Mouse (Mus musculus) left cerebral cortex, adult 2 months (tissue): ENCODE data around the gene Gm38392. TPM values are rescaled to one million over a fixed set of nuclear protein-coding genes. Genes with fewer than 3 reads are reported as not detected.

Experiments used
- DNase-seq, 2 experiments: peaks; one replicate each; pipeline ENCODE4 v3.0.0; 2021 to 2022; ENCODE audit warnings: low spot score in 2 of 2, mixed read lengths in 1 of 2; ENCODE audit errors: extremely low spot score in 1 of 2
- H3K27ac ChIP-seq: fragments of 200-600 bp; 2 replicates; pipeline ENCODE4 v1.8.1; 2022
- H3K4me3 ChIP-seq: fragments of 200-600 bp; 2 replicates; pipeline ENCODE4 v1.8.1; 2022
- CTCF ChIP-seq: fragments of 200-600 bp; IDR thresholded peaks from 2 replicates; pipeline ENCODE4 v1.8.1; 2022; ENCODE audit warnings: antibody characterized with exemption, mild to moderate bottlenecking, moderate library complexity
- intact Hi-C: fragments of 180-260 bp; cut with DNase I; formaldehyde crosslinking; loops from one replicate; pipeline ENCODE4 v1.15.1; 2025
- total RNA-seq, 2 experiments: library from RNA; stranded (reverse); gene quantifications; 2 replicates each; pipeline ENCODE4 v1.2.3; 2021

Gene Gm38392
- total RNA-seq, 2 experiments from 2014 or later, result 0.59 TPM; not detected in 1

DNA sequence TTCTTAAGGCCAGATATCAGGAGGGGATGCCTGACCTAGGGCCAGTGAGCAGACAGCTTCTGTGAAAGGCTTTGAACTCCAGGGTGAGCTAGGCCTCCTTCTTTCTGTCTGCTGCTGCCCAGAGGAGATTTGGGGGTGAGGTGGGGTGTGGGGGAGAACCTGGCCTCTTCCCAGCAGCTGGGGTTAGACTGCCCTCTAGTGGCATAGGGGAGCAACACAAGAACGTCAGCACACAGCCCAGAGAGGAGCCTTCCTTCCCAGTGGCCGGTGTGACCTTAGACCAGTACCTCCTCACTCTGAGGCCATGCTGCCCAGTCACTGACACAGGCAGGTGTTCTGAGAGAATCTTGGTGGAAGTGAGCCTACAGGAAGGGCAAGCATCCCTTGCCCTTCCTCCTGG is 42.9 kb downstream of the Gm38392 start:
- no peak for DNase-seq
- intact Hi-C loops, result loop anchor here (2.0 kb wide), 1 partner anchor 33 kb away; no protein-coding TSS in a partner anchor
- TF ChIP-seq CTCF, result peak; percentile 87
- H3K27ac ChIP-seq, result no peak overlapping the region
- H3K4me3 ChIP-seq, result no peak overlapping the region

- peak; percentile 79 to 87 for DNase-seq
- Histone ChIP-seq H3K27ac (no peak overlapping the region), H3K4me3 (no peak overlapping the region)
- TF ChIP-seq CTCF, result peak; percentile 81
- intact Hi-C loops, result loop anchor here (1.0 to 2.0 kb wide), 2 partner anchors 50 to 156 kb away; no protein-coding TSS in a partner anchor
Observed at GRCm38 (mm10) chr3:88242531-88242930, 44.5 kb downstream of the Gm38392 start.

DNA sequence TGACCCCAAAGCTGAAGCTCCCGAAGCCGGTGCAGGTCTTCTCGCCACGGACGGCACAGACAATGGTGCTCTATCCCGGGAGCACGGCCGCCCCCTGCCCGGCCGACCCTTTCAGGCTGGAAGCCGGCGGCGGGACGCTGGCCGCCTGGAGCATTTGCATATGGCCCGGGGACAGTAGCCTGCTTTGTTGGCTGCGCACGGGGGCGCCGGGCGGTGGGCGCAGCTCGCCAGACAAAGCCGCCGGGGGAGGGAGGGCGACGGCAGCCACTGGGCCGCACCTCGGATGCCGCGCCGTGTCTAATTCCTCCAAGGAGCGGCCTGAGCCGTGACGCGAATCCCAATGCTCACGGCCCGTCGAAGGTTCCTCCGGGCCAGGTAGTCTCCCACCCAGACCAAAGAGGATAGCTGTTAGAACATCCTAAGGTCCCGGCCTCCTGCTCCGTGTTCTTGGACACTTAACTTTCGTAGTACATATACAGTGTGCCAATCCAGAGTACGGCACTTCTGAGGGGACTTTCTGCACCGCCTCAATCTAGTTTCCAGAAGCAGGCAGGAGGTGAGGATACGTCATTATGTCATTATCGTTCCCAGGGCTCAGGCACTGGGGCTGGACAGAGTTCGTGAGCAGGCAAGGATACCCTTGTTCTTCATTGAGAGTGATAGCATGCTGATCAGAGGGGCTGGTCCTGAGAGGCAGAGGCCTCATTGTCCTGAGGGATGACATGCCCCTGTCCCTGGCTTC is 45.8 kb downstream of the Gm38392 start:
- no peak for DNase-seq
- intact Hi-C loops, result no loop called here
- no peak overlapping the region for H3K27ac ChIP-seq
- no peak overlapping the region for H3K4me3 ChIP-seq
- no peak for TF ChIP-seq CTCF

DNA sequence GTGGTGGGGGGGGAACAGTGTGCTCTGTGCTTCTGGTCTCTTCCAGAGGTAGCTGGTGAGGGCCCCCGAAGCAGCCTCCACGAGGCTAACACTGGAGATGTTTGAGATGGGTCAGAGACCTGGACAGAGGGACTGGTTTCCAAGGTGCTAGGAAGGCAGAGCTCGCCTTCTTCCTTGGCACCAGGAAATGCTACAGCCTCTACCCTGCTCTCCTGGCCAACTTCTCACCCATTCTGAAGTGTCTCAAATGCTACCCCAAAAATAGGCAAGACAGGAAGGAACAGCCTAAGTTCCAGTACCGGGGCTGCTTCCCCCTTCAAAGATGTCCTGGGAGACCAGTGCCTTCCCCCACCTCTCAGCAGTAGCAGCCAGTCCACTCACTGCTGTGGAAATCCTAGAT is 47.6 kb downstream of the Gm38392 start:
- intact Hi-C loops, result no loop called here
- DNase-seq, result no peak
- no peak for TF ChIP-seq CTCF
- H3K27ac ChIP-seq, result no peak overlapping the region; the same call in 1 of the 2 replicates
- no peak overlapping the region for H3K4me3 ChIP-seq

DNA sequence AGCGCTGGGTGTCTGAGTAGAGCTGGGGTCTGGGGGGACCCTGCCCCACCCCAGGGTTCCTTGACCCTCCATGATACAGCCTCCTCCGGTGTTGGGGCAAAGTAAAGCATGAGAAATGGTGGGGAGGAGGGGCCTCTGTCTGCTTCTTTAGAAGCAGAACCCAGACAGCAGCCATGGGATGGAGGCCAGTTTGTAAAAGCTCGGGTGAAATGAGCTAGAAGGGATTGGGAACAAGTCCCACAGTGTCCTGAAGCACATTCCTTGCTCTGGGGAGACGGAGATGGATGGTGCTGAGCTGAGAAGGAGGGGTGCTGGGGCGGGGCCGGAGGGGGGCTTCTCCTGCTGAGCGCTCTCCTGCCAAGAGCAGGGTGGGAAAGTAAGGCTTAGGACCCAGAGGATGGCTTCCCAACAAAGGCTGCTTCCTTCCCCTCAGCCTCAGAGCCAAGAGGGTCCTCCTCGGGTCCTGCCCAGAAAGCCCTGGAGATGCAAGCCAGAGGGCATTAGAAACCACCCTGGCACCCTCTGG is 48.1 kb downstream of the Gm38392 start:
- H3K4me3 ChIP-seq, result no peak overlapping the region
- TF ChIP-seq CTCF, result no peak
- intact Hi-C loops, result no loop called here
- H3K27ac ChIP-seq, result no peak overlapping the region
- no peak for DNase-seq

DNA sequence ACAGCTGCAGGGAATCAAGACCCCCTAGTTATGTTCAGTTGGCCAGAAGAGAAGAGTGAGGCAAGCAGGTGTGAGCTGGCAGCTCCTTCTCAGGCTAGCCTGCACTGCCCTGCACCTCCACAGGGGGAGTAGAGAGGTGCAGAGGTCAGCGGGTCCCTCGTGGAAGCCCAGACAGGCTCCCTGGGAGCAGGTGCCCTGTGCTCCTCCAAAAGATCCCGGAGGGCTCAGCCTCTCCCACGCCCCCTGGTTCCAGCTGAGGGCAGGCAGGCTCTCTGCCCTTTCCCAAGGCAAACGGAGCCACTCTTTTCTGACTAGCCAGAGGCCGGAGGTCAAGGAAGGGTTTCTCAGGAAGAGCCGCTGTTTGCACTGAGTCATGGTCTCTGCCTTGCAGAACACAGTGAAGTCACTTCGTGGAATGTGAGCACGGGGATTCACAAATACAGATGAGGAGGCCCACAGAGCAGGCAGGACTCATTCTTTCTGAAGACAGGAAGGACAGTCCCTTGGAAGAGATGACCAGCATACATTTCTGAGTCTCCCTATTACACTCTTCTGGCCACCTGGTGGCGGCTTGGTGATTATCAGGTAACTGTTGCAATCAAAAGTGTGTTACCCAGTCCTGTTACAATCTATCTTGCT is 49.3 kb downstream of the Gm38392 start:
- Histone ChIP-seq H3K27ac (no peak overlapping the region), H3K4me3 (no peak overlapping the region)
- intact Hi-C loops, result no loop called here
- peak; percentile 46 for TF ChIP-seq CTCF
- no peak for DNase-seq

DNA sequence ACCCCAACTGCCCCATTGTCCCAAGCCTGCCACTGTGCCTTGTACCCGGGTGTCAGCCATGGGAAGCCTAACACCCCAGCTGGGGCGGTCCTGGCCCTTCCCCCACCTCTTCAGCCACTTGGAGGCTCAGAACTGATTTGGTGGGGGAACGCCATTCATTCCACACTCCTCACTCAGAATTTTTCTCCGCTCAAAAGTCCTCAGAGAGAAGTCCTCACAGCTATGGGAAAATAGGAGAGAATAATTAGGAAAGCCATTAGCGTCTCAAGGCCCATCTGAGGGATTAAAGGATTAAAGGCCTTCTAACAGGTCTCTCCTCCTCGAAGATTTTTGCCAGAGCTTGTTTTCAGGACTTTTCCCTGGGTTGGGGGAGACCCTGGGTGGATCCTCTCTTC is 49.9 kb downstream of the Gm38392 start:
- intact Hi-C loops, result no loop called here
- Histone ChIP-seq H3K4me3 (no peak overlapping the region), H3K27ac (no peak overlapping the region)
- TF ChIP-seq CTCF, result no peak
- no peak for DNase-seq

DNA sequence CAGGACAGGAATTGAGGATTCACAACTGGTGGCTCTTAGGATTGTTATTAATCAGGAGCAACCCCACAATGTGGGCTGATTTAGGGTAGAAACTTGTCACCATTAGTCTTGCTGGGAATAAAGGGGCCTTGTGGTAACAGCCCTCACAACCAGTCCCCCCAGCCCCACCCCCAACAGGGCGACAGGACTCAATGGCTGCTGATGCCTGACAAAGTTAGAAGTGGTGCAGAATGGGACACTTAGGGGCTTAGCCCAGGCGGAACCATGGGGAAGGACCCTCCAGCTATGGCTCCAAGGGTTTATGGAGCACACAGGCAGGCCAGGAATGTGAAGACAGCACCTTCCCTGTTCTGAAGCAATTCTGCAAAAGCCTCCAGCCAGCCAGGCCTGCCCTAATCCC is 51.4 kb downstream of the Gm38392 start:
- H3K27ac ChIP-seq, result no peak overlapping the region
- DNase-seq, result no peak
- no peak overlapping the region for H3K4me3 ChIP-seq
- no peak for TF ChIP-seq CTCF
- intact Hi-C loops, result no loop called here

- no peak for DNase-seq
- Histone ChIP-seq H3K27ac (no peak overlapping the region), H3K4me3 (no peak overlapping the region)
- peak; percentile 64 for TF ChIP-seq CTCF
- intact Hi-C loops, result no loop called here
Observed at GRCm38 (mm10) chr3:88235216-88235615, 51.8 kb downstream of the Gm38392 start.

DNA sequence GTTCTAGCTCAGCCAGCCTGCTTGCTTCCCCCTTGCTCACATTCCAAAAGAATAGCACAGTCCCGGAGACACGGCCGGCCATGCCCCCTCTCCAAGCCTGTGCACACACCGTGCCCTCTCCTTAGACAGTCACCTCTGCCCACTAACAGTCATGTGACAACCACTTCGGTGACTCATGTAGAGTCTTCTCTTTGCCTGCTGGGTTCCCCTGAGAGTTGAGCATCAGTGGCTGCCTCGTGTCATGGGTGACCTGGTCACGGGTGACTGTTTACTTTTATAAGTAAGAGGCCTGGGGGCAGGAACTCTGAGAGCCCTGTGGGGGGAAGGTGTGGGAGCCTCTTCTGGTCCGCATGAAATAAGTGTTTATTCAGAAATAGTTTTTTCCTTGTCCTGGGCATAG is 53.0 kb downstream of the Gm38392 start:
- peak overlapping the region; percentile 56 for H3K27ac ChIP-seq
- TF ChIP-seq CTCF, result no peak
- DNase-seq, result no peak
- H3K4me3 ChIP-seq, result no peak overlapping the region
- intact Hi-C loops, result loop anchor here (5.0 kb wide), 1 partner anchor 97 kb away; no protein-coding TSS in a partner anchor

GRCm38 (mm10) chr3:88232851-88233649 is 54.0 kb downstream of the Gm38392 start:
- intact Hi-C loops, result loop anchor here (1.0 to 5.0 kb wide), 3 partner anchors 11 to 96 kb away; no protein-coding TSS in a partner anchor
- TF ChIP-seq CTCF, result no peak
- Histone ChIP-seq H3K4me3 (no peak overlapping the region), H3K27ac (peak overlapping the region; percentile 56)
- DNase-seq, result no peak
